Mouse (Mus musculus) heart, embryonic 12.5 days (tissue): ENCODE results near the gene G3bp2. TPM values are rescaled to one million over a fixed set of nuclear protein-coding genes. Genes with fewer than 3 reads are reported as not detected.

ENCODE experiments used
- ATAC-seq: fragments of 200-750 bp; cut with Nextera tagmentation; 2 replicates; pipeline ENCODE4 v1.8.0; 2017; ENCODE audit warnings: moderate TSS enrichment, moderate library complexity; ENCODE audit not compliant: insufficient number of reproducible peaks, low FRiP score
- H3K27ac ChIP-seq: fragments of 300-500 bp; sonication (generic); 2 replicates; pipeline ENCODE4 v1.5.1; 2016; ENCODE audit warnings: mild to moderate bottlenecking, moderate library complexity; ENCODE audit not compliant: poor library complexity, severe bottlenecking
- H3K27me3 ChIP-seq: fragments of 300-500 bp; sonication (generic); replicated peaks from 2 replicates; pipeline ENCODE4 v1.6.1; 2016; ENCODE audit warnings: mild to moderate bottlenecking, moderate library complexity
- H3K36me3 ChIP-seq: fragments of 300-500 bp; sonication (generic); 2 replicates; pipeline ENCODE4 v1.6.1; 2016; ENCODE audit warnings: mild to moderate bottlenecking, moderate library complexity
- H3K4me1 ChIP-seq: fragments of 300-500 bp; sonication (generic); replicated peaks from 2 replicates; pipeline ENCODE4 v1.6.1; 2016; ENCODE audit warnings: mild to moderate bottlenecking
- H3K4me2 ChIP-seq: fragments of 300-500 bp; sonication (generic); 2 replicates; pipeline ENCODE4 v1.6.1; 2016; ENCODE audit warnings: mild to moderate bottlenecking, moderate library complexity
- H3K4me3 ChIP-seq: fragments of 300-500 bp; sonication (generic); 2 replicates; pipeline ENCODE4 v1.5.1; 2016; ENCODE audit warnings: mild to moderate bottlenecking
- H3K9ac ChIP-seq: fragments of 300-500 bp; sonication (generic); 2 replicates; pipeline ENCODE4 v1.6.1; 2016; ENCODE audit warnings: mild to moderate bottlenecking, moderate library complexity
- H3K9me3 ChIP-seq: fragments of 300-500 bp; sonication (generic); replicated peaks from 2 replicates; pipeline ENCODE4 v1.6.1; 2016; ENCODE audit warnings: mild to moderate bottlenecking, moderate library complexity
- WGBS: fragments of 180-500 bp; shearing (Covaris S2); methylation state at CpG from one replicate; pipeline ENCODE4 v1.1.7; 2016; 5-methylcytosine and 5-hydroxymethylcytosine counted together
- polyA plus RNA-seq: library from polyadenylated mRNA; unstranded; fragments of >200 nt; fragmentation: Nextera tagmentation; extraction: Ambion mirVana; gene quantifications from 2 replicates; pipeline ENCODE4 v1.2.1, GENCODE M21; 2016

G3bp2 gene
- polyA plus RNA-seq, 1 experiment from 2014 or later: 193 TPM

GRCm38 (mm10) chr5:92011756-92012155, 71.8 kb downstream of the G3bp2 start:
- Histone ChIP-seq H3K27ac (no peak overlapping the region), H3K9ac (no peak overlapping the region), H3K36me3 (no peaks in the 10 kb centered on the region), H3K4me1 (no peaks in the 10 kb centered on the region), H3K4me3 (no peak overlapping the region), H3K27me3 (no peaks in the 10 kb centered on the region), H3K4me2 (no peak overlapping the region), H3K9me3 (no peaks in the 10 kb centered on the region)
- no peak for ATAC-seq
- WGBS: 57% methylated on average over 7 of the region's 7 CpGs

DNA sequence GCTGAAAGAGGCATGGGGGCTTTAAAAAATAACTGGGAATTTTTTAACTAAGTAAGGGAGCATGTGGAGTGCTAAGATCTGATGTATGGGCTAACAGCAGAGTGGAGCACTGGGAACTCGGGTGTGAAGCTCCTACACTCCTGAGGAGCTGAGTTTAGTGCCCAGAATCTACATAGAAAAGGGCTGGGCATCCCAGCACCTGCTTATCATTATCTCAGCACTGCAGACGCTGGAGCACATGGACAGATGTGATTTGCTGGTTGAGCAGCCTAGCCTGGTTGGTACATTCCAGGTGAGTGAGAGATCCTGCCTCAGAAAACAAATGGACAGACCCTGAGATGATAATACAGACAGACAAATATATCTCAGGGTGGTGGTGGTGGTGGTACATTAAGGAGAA, 73.7 kb downstream of the G3bp2 start:
- Histone ChIP-seq H3K27ac (no peak overlapping the region), H3K4me3 (no peak overlapping the region), H3K27me3 (no peaks in the 10 kb centered on the region), H3K4me2 (no peak overlapping the region), H3K4me1 (no peaks in the 10 kb centered on the region), H3K9ac (no peak overlapping the region), H3K9me3 (no peaks in the 10 kb centered on the region), H3K36me3 (no peaks in the 10 kb centered on the region)
- 31% methylated on average over 2 of the region's 2 CpGs for WGBS
- ATAC-seq: no peak

- Histone ChIP-seq H3K27ac (no peak overlapping the region), H3K9ac (no peak overlapping the region), H3K4me3 (no peak overlapping the region), H3K4me2 (no peak overlapping the region), H3K27me3 (no peaks in the 10 kb centered on the region), H3K9me3 (peaks cover 14% of the 10 kb centered on the region), H3K4me1 (no peaks in the 10 kb centered on the region), H3K36me3 (no peaks in the 10 kb centered on the region)
- ATAC-seq: no peak
- WGBS: 60% methylated on average over 2 of the region's 2 CpGs
Measured at GRCm38 (mm10) chr5:92003011-92003410, 80.5 kb downstream of the G3bp2 start.

Other genes with a start within 250 kb of the G3bp2 start
- gene Rchy1, start 120.7 kb downstream of the G3bp2 start, polyA plus RNA-seq: 53.5 and 59.6 TPM in 2 replicates
- not detected in 2 replicates for gene Odaph, start 96.2 kb downstream of the G3bp2 start, polyA plus RNA-seq
- gene Cdkl2, start 39.8 kb downstream of the G3bp2 start, polyA plus RNA-seq: 1.0 TPM in 2 replicates
- gene Uso1, start 54.2 kb upstream of the G3bp2 start, polyA plus RNA-seq: 39.9 and 41.9 TPM in 2 replicates
- gene U90926, start 131.7 kb upstream of the G3bp2 start, polyA plus RNA-seq: not detected in 2 replicates
- not detected in 2 replicates for gene Ppef2, start 172.6 kb upstream of the G3bp2 start, polyA plus RNA-seq
- 4.8 and 6.6 TPM in 2 replicates for gene Naaa, start 194.5 kb upstream of the G3bp2 start, polyA plus RNA-seq
- 28.5 and 29.0 TPM in 2 replicates for gene Sdad1, start 226.8 kb upstream of the G3bp2 start, polyA plus RNA-seq
- not detected in 2 replicates for gene Cxcl9, start 244.4 kb upstream of the G3bp2 start, polyA plus RNA-seq
- gene Art3, start 248.1 kb upstream of the G3bp2 start, polyA plus RNA-seq: 37.5 and 41.5 TPM in 2 replicates